Mouse (Mus musculus) small intestine, adult 2 months (tissue): ENCODE data around the gene Srcin1. TPM values are rescaled to one million over a fixed set of nuclear protein-coding genes. Genes with fewer than 3 reads are reported as not detected.
A peak's percentile ranks its signal among the peaks of the same experiment; 100 is the strongest.

ENCODE experiments used
- H3K27ac ChIP-seq: fragments of 200-500 bp; 2 replicates; pipeline ENCODE4 v1.5.1; 2012; ENCODE audit warnings: low read depth, low read length, control low read depth, inconsistent platforms; ENCODE audit not compliant: insufficient read depth
- H3K27me3 ChIP-seq: fragments of 200-500 bp; 2 replicates; pipeline ENCODE4 v1.6.1; 2012; ENCODE audit warnings: mild to moderate bottlenecking, moderate library complexity, low read length, inconsistent platforms; ENCODE audit not compliant: control insufficient read depth, insufficient read depth
- H3K36me3 ChIP-seq: fragments of 200-500 bp; 2 replicates; pipeline ENCODE4 v1.6.1; 2012; ENCODE audit warnings: mild to moderate bottlenecking, low read length, control low read depth, inconsistent platforms; ENCODE audit not compliant: control insufficient read depth, insufficient read depth
- H3K4me1 ChIP-seq: fragments of 200-500 bp; 2 replicates; pipeline ENCODE4 v1.6.1; 2012; ENCODE audit warnings: low read length, inconsistent platforms, mixed read lengths; ENCODE audit not compliant: control insufficient read depth, insufficient read depth, insufficient read length
- H3K4me3 ChIP-seq: fragments of 200-500 bp; 2 replicates; pipeline ENCODE4 v1.5.1; 2012; ENCODE audit warnings: low read depth, mild to moderate bottlenecking, control low read depth, inconsistent platforms, low read length, moderate library complexity
- CTCF ChIP-seq: fragments of 200-500 bp; IDR thresholded peaks from 2 replicates; pipeline ENCODE4 v1.5.1; 2012; ENCODE audit warnings: low read depth, mild to moderate bottlenecking, control low read depth, inconsistent platforms, low read length, moderate library complexity, mixed read lengths; ENCODE audit not compliant: insufficient replicate concordance, insufficient read length; ENCODE audit errors: extremely low read depth
- POLR2A ChIP-seq: fragments of 200-500 bp; IDR thresholded peaks from 2 replicates; pipeline ENCODE4 v1.6.1; 2012; ENCODE audit warnings: low read depth, mild to moderate bottlenecking, control low read depth, inconsistent platforms, low read length, moderate library complexity
- WGBS: fragments of 180-500 bp; shearing (Covaris S2); methylation state at CpG from one replicate; pipeline ENCODE4 v1.1.7; 2018; 5-methylcytosine and 5-hydroxymethylcytosine counted together
- polyA plus RNA-seq: library from polyadenylated mRNA; depleted of rRNA; stranded (reverse); fragments of >200 nt; gene quantifications from 2 replicates; pipeline ENCODE4 v1.2.3, GENCODE M21; 2012

The Srcin1 gene
- polyA plus RNA-seq, 1 experiment: 0.53 TPM

- peaks cover 15% of the 10 kb centered on the region for H3K27me3 ChIP-seq
- H3K36me3 ChIP-seq: no peaks in the 10 kb centered on the region
- peak overlapping the region; percentile 35; the same call in 1 of the 2 replicates for H3K4me3 ChIP-seq
- TF ChIP-seq CTCF: no peak
- TF ChIP-seq POLR2A: no peak
- H3K4me1 ChIP-seq: peaks cover 4% of the 10 kb centered on the region; the same call in 1 of the 2 replicates
- no peak overlapping the region for H3K27ac ChIP-seq
- 22% methylated on average over 6 of the region's 6 CpGs for WGBS
Measured at GRCm38 (mm10) chr11:97555144-97555543, 20.8 kb downstream of the Srcin1 start.

- H3K4me1 ChIP-seq: peaks cover 4% of the 10 kb centered on the region; the same call in 1 of the 2 replicates
- no peaks in the 10 kb centered on the region for H3K36me3 ChIP-seq
- TF ChIP-seq CTCF (no peak), POLR2A (no peak)
- WGBS: 24% methylated on average over 8 of the region's 8 CpGs
- no peak overlapping the region for H3K27ac ChIP-seq
- no peak overlapping the region for H3K4me3 ChIP-seq
- peaks cover 43% of the 10 kb centered on the region for H3K27me3 ChIP-seq
Measured at GRCm38 (mm10) chr11:97552151-97552550, 23.8 kb downstream of the Srcin1 start.

- Histone ChIP-seq H3K4me3 (no peak overlapping the region), H3K27ac (no peak overlapping the region), H3K36me3 (no peaks in the 10 kb centered on the region), H3K4me1 (peaks cover 2% of the 10 kb centered on the region; the same call in 1 of the 2 replicates), H3K27me3 (peaks cover 58% of the 10 kb centered on the region)
- TF ChIP-seq CTCF: no peak
- TF ChIP-seq POLR2A: no peak
- 51% methylated on average over 8 of the region's 8 CpGs for WGBS
Measured at GRCm38 (mm10) chr11:97548757-97549156, 27.2 kb downstream of the Srcin1 start.

- peaks cover 62% of the 10 kb centered on the region for H3K27me3 ChIP-seq
- TF ChIP-seq CTCF (no peak), POLR2A (no peak)
- no peaks in the 10 kb centered on the region for H3K36me3 ChIP-seq
- H3K4me3 ChIP-seq: no peak overlapping the region
- 64% methylated on average over 12 of the region's 12 CpGs for WGBS
- no peak overlapping the region for H3K27ac ChIP-seq
- H3K4me1 ChIP-seq: peaks cover 2% of the 10 kb centered on the region; the same call in 1 of the 2 replicates
Measured at GRCm38 (mm10) chr11:97547957-97548706, 27.9 kb downstream of the Srcin1 start.

GRCm38 (mm10) chr11:97546804-97547411, 29.1 kb downstream of the Srcin1 start:
- TF ChIP-seq POLR2A (no peak), CTCF (no peak)
- Histone ChIP-seq H3K4me1 (peaks cover 2% of the 10 kb centered on the region; the same call in 1 of the 2 replicates), H3K36me3 (no peaks in the 10 kb centered on the region), H3K4me3 (peak overlapping the region; percentile 46), H3K27ac (no peak overlapping the region), H3K27me3 (peaks cover 62% of the 10 kb centered on the region)
- under 1% methylated on average over 71 of the region's 73 CpGs for WGBS

GRCm38 (mm10) chr11:97545808-97546560, 30.0 kb downstream of the Srcin1 start:
- WGBS: 12% methylated on average over 26 of the region's 26 CpGs
- Histone ChIP-seq H3K4me3 (peak overlapping the region; percentile 46; the same call in 1 of the 2 replicates), H3K27me3 (peaks cover 52% of the 10 kb centered on the region), H3K36me3 (no peaks in the 10 kb centered on the region), H3K4me1 (peaks cover 2% of the 10 kb centered on the region; the same call in 1 of the 2 replicates), H3K27ac (no peak overlapping the region)
- TF ChIP-seq POLR2A (no peak), CTCF (no peak)
